Mouse (Mus musculus) thymus, postnatal 14 days (tissue): ENCODE measurements at regions not wholly inside any gene's neighbourhood (a gene's known extent, or its start where the extent isn't known, plus 50 kb on each side); places are given as distances from the start of the nearest gene placed in this dataset.

ENCODE experiments used
- DNase-seq: peaks from one replicate; pipeline ENCODE4 v3.0.0; 2021

DNA sequence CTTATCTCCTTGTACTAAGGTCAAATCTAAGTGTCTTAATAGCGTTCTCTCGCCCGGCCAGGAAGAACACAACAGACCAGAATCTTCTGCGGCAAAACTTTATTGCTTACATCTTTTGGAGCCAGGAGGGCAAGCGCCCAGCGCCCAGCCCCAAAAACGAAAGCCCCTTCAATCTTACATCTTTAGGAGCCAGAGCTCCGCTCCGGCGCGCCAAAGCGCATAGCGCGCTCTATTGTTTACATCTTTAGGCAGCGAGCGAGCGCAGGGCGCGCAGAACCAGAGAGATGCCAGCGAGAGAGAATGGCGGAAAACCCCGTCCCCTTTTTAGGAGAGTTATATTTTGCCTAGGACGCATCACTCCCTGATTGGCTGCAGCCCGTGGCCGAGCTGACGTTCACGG, 373.2 kb upstream of the Gm21477 start:
- DNase-seq, result peak; percentile 2
